Mouse (Mus musculus) right cerebral cortex, postnatal 36 days (tissue): ENCODE data around the gene Snx12.
"Not testable (repeated sequence)": the region's sequence is repeated elsewhere in the genome, so short reads cannot be mapped to it uniquely, and the experiment has no call there.

ENCODE experiments used
- DNase-seq, 2 experiments: peaks; one replicate each; pipeline ENCODE4 v3.0.0; 2022; ENCODE audit warnings: low spot score in 2 of 2, mixed read lengths in 1 of 2

Snx12 gene

DNA sequence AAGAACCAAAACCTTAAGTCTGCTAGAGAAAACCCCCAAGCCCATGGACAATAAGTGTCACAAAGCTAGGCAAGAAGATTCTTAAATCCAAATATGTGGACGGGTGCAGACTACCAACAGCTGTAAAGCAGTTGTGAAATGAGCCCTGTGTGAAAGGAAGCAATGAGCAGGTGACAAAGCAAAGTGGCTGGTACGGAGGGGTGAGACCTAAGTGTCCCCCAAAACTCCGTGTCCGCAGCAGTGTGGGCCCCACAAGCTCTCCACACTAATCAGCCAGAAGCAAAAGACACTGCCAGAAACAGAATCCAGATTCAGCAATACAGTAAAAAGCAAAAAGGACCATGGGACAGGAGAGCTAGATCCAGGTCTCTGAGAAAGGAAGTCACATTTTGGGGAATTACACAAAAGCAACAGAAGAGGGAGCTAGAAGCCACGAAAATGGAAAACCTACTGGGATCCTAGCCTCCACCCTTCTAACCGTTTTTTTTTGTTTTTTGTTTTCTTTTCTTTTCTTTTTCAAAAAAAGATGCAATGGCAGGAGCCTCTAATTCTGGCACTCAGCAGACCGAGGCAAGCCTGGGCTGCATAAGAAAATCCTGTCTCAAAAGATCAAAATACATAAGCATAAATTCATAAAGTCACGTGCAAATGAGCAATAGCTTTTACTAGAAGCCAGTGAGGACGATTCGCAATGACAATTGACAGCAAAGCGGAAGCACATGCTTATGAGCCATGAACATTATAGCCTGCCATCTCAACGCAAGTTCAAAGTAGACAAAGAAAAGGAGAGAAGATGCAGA, 90.2 kb downstream of the Snx12 start:
- DNase-seq = no peak

DNA sequence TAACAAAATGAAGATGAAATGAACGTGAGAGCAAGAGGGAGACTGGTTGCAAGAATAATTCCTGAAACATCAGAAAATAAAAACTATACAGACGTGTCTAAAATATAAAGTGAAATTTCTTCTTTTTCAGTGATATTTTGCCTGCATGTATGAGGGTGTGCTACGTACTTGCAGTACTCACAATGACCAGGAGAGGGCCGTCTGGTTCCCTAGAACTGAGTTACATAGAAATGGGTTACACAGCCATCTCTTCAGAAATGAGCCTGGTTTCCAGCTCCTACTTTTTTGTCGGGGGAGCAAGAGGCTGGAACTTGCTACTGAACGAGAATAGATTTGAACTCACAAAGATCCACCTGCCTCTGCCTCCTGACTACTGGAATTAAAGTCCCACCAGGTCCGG, 91.4 kb downstream of the Snx12 start:
- peak; percentile 30 to 51 for DNase-seq

DNA sequence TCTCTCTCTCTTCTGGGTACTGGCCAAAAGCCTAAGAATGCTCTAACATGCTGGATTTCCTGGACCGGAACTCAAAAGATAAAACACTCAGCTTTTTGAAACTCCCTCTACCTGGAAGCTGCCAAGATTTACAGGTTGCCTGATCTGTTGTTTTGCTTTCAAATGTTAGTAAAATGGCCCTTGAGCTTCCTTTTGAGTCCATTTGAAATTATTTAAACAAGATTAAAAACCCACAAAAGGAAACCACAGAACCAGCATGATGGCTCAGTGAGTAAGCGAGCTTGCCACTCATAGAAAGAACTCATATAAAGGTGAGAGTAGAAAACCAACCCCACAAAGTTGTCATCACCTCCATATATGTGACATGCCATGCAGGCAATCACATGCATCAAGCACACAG, 93.8 kb downstream of the Snx12 start:
- no peak for DNase-seq

DNA sequence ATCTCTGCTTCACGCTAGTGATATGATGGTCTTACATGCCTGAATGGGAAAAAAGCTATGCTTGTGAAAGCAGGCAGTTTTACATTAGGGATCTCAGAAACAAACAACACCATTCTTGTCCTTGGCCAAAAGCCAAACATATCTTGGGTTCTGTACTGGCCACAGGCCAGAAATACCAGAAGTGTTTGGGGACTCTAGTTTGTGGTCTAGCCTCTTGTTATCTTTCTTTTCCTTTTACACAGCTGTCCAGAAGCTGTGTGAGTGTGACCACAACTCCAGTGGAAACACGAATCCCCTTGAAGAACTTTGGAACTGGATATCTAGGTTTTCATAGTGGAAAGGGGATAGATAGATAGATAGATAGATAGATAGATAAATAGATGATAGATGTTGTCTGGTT, 95.4 kb downstream of the Snx12 start:
- DNase-seq = no peak

DNA sequence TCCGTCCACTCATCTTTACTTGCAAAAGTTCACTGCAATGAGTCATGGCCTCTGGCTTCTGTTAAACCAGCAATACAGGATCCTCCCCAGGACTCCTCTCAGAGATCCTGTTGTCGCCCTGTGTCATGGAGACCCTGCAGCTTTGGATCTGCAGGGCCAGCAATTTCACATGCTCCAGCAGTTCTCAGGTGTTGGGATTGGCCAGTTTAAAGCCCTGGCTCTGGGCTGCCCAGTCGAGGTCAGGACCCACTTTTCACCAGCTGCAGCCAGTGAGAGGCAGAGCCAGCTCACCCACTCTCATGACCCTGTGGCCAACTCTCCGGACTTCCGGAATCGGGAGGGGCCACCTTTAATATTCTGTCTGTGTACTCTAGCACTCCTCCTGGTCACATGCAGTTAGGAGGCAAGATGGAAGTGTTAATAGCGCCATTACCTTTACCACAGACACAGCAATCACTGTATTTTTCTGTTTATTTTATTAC, 95.8 kb downstream of the Snx12 start:
- no peak for DNase-seq

DNA sequence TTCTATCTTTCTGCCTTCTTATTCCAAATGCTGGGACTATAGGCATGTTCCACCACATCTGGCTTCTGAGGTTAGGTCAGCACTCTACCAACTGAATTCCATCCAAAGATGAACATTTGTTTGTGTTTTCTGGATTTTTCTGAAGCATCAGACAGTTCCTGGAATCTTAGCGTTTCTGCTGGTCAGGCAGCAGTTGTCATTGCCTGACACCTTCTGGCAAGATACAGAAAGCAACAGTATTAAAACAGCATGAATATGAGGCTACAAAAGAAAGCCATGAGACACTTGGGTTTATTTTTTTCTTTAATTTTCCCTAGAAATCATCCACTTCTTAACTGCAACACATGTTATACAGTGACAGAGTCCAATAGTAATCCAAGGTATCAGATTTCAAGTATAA, 101.8 kb downstream of the Snx12 start:
- DNase-seq = no peak

DNA sequence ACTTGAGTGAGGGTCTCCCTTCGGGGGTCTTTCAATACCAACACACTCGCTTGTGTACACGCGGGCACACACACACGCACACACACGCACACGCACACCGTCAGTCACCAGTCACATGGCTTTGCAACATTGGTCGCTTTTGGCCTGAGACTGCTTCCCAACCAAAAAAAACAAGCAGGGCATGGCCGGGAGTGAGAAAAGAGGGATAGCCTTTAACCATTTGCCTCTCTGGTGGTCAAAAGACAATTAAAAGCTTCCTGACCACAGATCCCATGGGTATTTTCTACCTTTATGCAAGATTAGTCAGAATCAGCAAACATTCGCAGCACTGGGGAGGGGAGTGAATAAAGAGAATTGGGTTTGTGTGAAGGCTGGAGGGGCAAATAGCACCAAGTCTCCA, 136.4 kb downstream of the Snx12 start, which contains the start of gene Slc7a3:
Slc7a3 (minus strand) TSS at position 101 of the 400 bp plus-strand sequence.
- DNase-seq = no peak

DNA sequence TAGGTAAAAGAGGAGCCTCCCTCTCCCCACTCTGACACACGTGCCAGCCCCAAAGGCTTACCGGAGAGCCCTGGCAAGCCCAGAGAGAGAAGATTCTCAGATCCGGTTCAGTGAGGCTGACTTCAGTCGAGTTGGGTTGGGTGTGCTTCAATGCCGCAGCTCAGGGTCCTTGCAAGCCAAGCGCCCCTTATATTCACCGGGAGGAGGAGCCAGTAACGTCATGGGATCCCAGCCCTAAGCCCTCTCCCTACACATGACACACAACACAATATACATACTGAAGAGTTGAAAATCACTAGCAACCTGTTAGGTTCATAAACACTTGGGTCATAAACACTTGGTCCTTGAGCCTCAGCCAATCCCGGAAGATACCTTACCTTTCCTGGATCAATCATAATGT, 137.2 kb downstream of the Snx12 start:
- DNase-seq = not testable (repeated sequence)

DNA sequence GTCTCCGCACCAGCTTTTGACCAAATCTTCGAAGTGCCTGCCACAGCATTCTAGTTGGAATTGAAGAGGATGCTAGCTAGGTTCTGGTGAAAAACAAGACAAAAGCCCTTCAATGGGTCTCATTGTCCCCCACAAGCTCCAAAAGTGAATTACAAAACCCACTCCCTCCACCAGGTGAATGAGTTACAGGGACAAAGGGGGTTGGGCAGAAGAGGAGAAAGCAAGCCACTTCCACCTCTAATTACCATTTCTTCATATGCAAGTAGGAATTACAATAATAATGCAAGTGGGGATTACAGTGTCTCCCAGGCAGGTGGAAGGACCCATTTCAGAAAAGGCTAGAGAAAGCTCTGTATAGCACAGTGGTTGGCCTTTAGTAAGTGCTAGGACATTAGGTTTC, 138.2 kb downstream of the Snx12 start:
- no peak for DNase-seq

DNA sequence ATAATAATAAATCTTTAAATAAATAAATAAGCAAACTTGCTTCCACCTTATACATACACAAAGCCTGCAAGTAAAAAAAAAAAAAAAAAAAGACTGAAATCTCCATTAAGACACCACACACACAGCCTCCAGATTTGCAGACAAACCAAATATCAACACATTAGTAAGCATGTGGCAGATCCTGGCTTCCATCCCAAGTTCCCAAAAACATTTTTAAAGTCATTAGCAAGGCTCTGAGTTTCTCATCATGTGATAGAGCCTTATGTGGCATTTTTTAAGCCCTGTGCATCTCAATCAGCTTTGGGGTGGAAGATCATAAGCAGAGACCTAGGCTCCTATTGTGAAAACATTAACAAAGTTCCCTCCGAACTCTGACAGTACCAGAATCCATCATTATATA, 157.1 kb downstream of the Snx12 start:
- no peak for DNase-seq

DNA sequence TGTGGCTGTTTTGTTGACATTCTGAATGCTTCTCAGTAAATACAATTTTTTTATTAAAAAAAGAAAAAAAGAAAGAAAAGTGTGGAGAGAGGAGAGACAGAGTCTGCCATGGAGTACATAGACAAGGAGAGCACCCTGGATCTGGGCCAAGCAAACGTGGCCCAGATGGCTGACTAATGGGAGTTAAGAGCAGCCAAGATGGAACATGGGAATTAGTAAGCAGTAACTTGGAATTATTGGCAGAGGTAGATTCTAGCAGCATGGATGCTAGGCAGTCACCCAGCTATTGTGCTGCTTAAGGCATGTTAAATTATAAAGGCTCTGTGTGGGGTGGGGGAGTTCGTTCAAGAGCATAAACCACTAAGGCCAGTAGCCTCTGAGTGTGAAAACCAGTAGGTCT, 158.9 kb downstream of the Snx12 start:
- no peak for DNase-seq

DNA sequence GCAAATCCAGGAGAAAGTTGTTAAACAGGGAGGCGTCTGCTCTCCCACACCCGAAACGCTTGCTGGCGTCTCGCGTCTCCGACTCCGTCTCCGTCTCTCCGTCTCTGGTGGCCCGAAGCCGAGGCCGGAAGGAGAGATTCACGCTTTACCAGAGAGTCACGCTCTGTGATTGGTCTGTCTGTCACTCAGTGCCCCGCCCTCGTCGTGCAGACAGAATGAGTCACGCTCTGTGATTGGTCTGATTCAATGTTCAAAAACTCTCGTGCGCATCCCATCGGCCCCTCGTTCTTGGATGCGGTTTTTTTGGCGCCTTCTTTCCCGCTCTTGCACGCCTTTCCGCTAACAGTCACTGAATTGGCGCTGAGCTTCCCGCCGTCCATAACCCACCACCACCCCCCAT, 162.8 kb downstream of the Snx12 start, which contains the start of gene Tex11:
Tex11 (minus strand) TSS at position 127 of the 400 bp plus-strand sequence.
- DNase-seq = no peak
